Mouse (Mus musculus) embryonic facial prominence, embryonic 11.5 days (tissue): ENCODE measurements around the gene Prkag1. TPM values are rescaled to one million over a fixed set of nuclear protein-coding genes. Genes with fewer than 3 reads are reported as not detected.

Experiments
- ATAC-seq: fragments of 200-750 bp; cut with Nextera tagmentation; replicated peaks from 2 replicates; pipeline ENCODE4 v1.8.0; 2017; ENCODE audit warnings: low read depth; ENCODE audit not compliant: insufficient number of reproducible peaks, low FRiP score, low TSS enrichment
- DNase-seq: peaks from one replicate; pipeline ENCODE4 v3.0.0-alpha.2; 2015; ENCODE audit warnings: low spot score
- H3K27ac ChIP-seq: fragments of 300-500 bp; sonication (generic); replicated peaks from 2 replicates; pipeline ENCODE4 v1.5.1; 2014; ENCODE audit warnings: mild to moderate bottlenecking, low read depth, low read length, control low read depth
- H3K27me3 ChIP-seq: fragments of 300-500 bp; sonication (generic); 2 replicates; pipeline ENCODE4 v1.6.1; 2014; ENCODE audit warnings: mild to moderate bottlenecking, low read length, moderate library complexity, mixed read lengths; ENCODE audit not compliant: control insufficient read depth, insufficient read depth
- H3K36me3 ChIP-seq: fragments of 300-500 bp; sonication (generic); replicated peaks from 2 replicates; pipeline ENCODE4 v1.6.1; 2014; ENCODE audit warnings: low read depth, mild to moderate bottlenecking, low read length, moderate library complexity, mixed read lengths; ENCODE audit not compliant: control insufficient read depth, insufficient read depth
- H3K4me1 ChIP-seq: fragments of 300-500 bp; sonication (generic); 2 replicates; pipeline ENCODE4 v1.6.1; 2014; ENCODE audit warnings: low read length, mixed read lengths; ENCODE audit not compliant: control insufficient read depth, insufficient read depth
- H3K4me2 ChIP-seq: fragments of 300-500 bp; sonication (generic); 2 replicates; pipeline ENCODE4 v1.6.1; 2014; ENCODE audit warnings: low read depth, mild to moderate bottlenecking, control low read depth, low read length, moderate library complexity
- H3K4me3 ChIP-seq: fragments of 300-500 bp; sonication (generic); 2 replicates; pipeline ENCODE4 v1.5.1; 2014; ENCODE audit warnings: low read depth, low read length, control low read depth
- H3K9ac ChIP-seq: fragments of 300-500 bp; sonication (generic); replicated peaks from 2 replicates; pipeline ENCODE4 v1.6.1; 2014; ENCODE audit warnings: mild to moderate bottlenecking, control low read depth, low read length
- H3K9me3 ChIP-seq: fragments of 300-500 bp; sonication (generic); replicated peaks from 2 replicates; pipeline ENCODE4 v1.6.1; 2016; ENCODE audit warnings: mild to moderate bottlenecking, low read length, inconsistent platforms, mixed read lengths; ENCODE audit not compliant: control insufficient read depth
- WGBS: fragments of 180-500 bp; shearing (Covaris S2); extraction: QIAGEN DNeasy Blood & Tissue Kit; methylation state at CpG from one replicate; pipeline ENCODE4 v1.1.7; 2014; 5-methylcytosine and 5-hydroxymethylcytosine counted together
- polyA plus RNA-seq: library from polyadenylated mRNA; unstranded; fragments of >200 nt; fragmentation: Nextera tagmentation; extraction: Ambion mirVana; gene quantifications from 2 replicates; pipeline ENCODE4 v1.2.1, GENCODE M21; 2014

Gene Prkag1
- polyA plus RNA-seq, 1 experiment from 2014 or later = 69.8 TPM

- Histone ChIP-seq H3K4me3 (no peak overlapping the region), H3K27me3 (no peaks in the 10 kb centered on the region), H3K36me3 (peaks cover 61% of the 10 kb centered on the region), H3K4me2 (no peak overlapping the region), H3K27ac (no peak overlapping the region), H3K9ac (no peak overlapping the region), H3K9me3 (no peaks in the 10 kb centered on the region), H3K4me1 (no peaks in the 10 kb centered on the region)
- 81% methylated on average over 9 of the region's 9 CpGs for WGBS
- DNase-seq (no peak), ATAC-seq (no peak)
Observed at GRCm38 (mm10) chr15:98859319-98860043, 28.2 kb upstream of the Prkag1 start.

- 94% methylated on average over 16 of the region's 16 CpGs for WGBS
- no peak for DNase-seq
- Histone ChIP-seq H3K36me3 (peaks cover 74% of the 10 kb centered on the region), H3K27ac (no peak overlapping the region), H3K4me2 (no peak overlapping the region), H3K4me1 (no peaks in the 10 kb centered on the region), H3K27me3 (no peaks in the 10 kb centered on the region), H3K4me3 (no peak overlapping the region), H3K9ac (no peak overlapping the region), H3K9me3 (no peaks in the 10 kb centered on the region)
- no peak for ATAC-seq
Observed at GRCm38 (mm10) chr15:98854214-98854613, 22.9 kb upstream of the Prkag1 start.

- Histone ChIP-seq H3K9me3 (no peaks in the 10 kb centered on the region), H3K27ac (no peak overlapping the region), H3K9ac (no peak overlapping the region), H3K4me3 (no peak overlapping the region), H3K36me3 (peaks cover 79% of the 10 kb centered on the region), H3K4me1 (no peaks in the 10 kb centered on the region), H3K4me2 (no peak overlapping the region), H3K27me3 (no peaks in the 10 kb centered on the region)
- 0 out of 2 replicates have a peak, but pooled peaks have one; percentile 20 for ATAC-seq
- no peak for DNase-seq
- 91% methylated on average over 26 of the region's 28 CpGs for WGBS
Observed at GRCm38 (mm10) chr15:98853161-98853937, 22.0 kb upstream of the Prkag1 start.

GRCm38 (mm10) chr15:98852733-98853132 is 21.4 kb upstream of the Prkag1 start:
- 81% methylated on average over 9 of the region's 9 CpGs for WGBS
- DNase-seq (no peak), ATAC-seq (0 out of 2 replicates have a peak, but pooled peaks have one; percentile 12)
- Histone ChIP-seq H3K36me3 (peaks cover 73% of the 10 kb centered on the region), H3K27me3 (no peaks in the 10 kb centered on the region), H3K4me1 (no peaks in the 10 kb centered on the region), H3K27ac (no peak overlapping the region), H3K9me3 (no peaks in the 10 kb centered on the region), H3K9ac (no peak overlapping the region), H3K4me3 (no peak overlapping the region), H3K4me2 (no peak overlapping the region)

GRCm38 (mm10) chr15:98852071-98852470 is 20.8 kb upstream of the Prkag1 start:
- Histone ChIP-seq H3K4me2 (no peak overlapping the region), H3K27ac (no peak overlapping the region), H3K4me1 (no peaks in the 10 kb centered on the region), H3K9me3 (no peaks in the 10 kb centered on the region), H3K36me3 (peaks cover 67% of the 10 kb centered on the region), H3K27me3 (no peaks in the 10 kb centered on the region), H3K9ac (no peak overlapping the region), H3K4me3 (no peak overlapping the region)
- ATAC-seq (no peak), DNase-seq (no peak)
- 98% methylated on average over 9 of the region's 9 CpGs for WGBS

- Histone ChIP-seq H3K9me3 (no peaks in the 10 kb centered on the region), H3K4me2 (no peak overlapping the region), H3K27me3 (no peaks in the 10 kb centered on the region), H3K9ac (no peak overlapping the region), H3K36me3 (peaks cover 70% of the 10 kb centered on the region), H3K4me3 (no peak overlapping the region), H3K4me1 (no peaks in the 10 kb centered on the region), H3K27ac (no peak overlapping the region)
- DNase-seq (no peak), ATAC-seq (no peak)
- 92% methylated on average over 21 of the region's 21 CpGs for WGBS
Observed at GRCm38 (mm10) chr15:98851229-98851818, 20.0 kb upstream of the Prkag1 start.

- H3K4me2 ChIP-seq = no peak overlapping the region
- peaks cover 70% of the 10 kb centered on the region for H3K36me3 ChIP-seq
- 93% methylated on average over 14 of the region's 14 CpGs for WGBS
- no peaks in the 10 kb centered on the region for H3K9me3 ChIP-seq
- H3K27ac ChIP-seq = no peak overlapping the region
- DNase-seq (no peak), ATAC-seq (no peak)
- H3K4me1 ChIP-seq = no peaks in the 10 kb centered on the region
- no peak overlapping the region for H3K4me3 ChIP-seq
- no peak overlapping the region for H3K9ac ChIP-seq
- H3K27me3 ChIP-seq = no peaks in the 10 kb centered on the region
Observed at GRCm38 (mm10) chr15:98850668-98851067, 19.3 kb upstream of the Prkag1 start.
